Mouse (Mus musculus) lung, adult 18-20 months (tissue): ENCODE data around the gene Pirt.
A peak's percentile ranks its signal among the peaks of the same experiment; 100 is the strongest.

Experiments
- DNase-seq, 2 experiments: peaks; one replicate each; pipeline ENCODE4 v3.0.0; 2022; ENCODE audit warnings: mixed read lengths in 2 of 2

Pirt gene

GRCm38 (mm10) chr11:66911811-66912210, at the start of gene Pirt:
TSS of gene Pirt (plus strand) at chr11:66911981.
- no peak for DNase-seq

GRCm38 (mm10) chr11:66871701-66872100, 40.1 kb upstream of the Pirt start:
- no peak for DNase-seq

- DNase-seq = no peak
Measured at GRCm38 (mm10) chr11:66872773-66873470, 38.9 kb upstream of the Pirt start.

- peak; percentile 20 to 51 for DNase-seq
Measured at GRCm38 (mm10) chr11:66881291-66881690, 30.5 kb upstream of the Pirt start.

- DNase-seq = peak; percentile 8 to 22
Measured at GRCm38 (mm10) chr11:66882224-66883040, 29.3 kb upstream of the Pirt start.

- no peak for DNase-seq
Measured at GRCm38 (mm10) chr11:66892536-66892935, 19.2 kb upstream of the Pirt start.

GRCm38 (mm10) chr11:66898747-66899146, 13.0 kb upstream of the Pirt start:
- DNase-seq = no peak

- DNase-seq = peak; percentile 28 to 46
Measured at GRCm38 (mm10) chr11:66899426-66899825, 12.4 kb upstream of the Pirt start.

GRCm38 (mm10) chr11:66902801-66903200, 9.0 kb upstream of the Pirt start:
- no peak for DNase-seq

GRCm38 (mm10) chr11:66905617-66906384, 6.0 kb upstream of the Pirt start:
- DNase-seq = peak; percentile 51 to 62

- peak in 1 of 2 experiments; percentile 10 for DNase-seq
Measured at GRCm38 (mm10) chr11:66912531-66913458, 1.0 kb downstream of the Pirt start.

GRCm38 (mm10) chr11:66914249-66914648, 2.5 kb downstream of the Pirt start:
- DNase-seq = peak; percentile 26 to 49

GRCm38 (mm10) chr11:66920012-66920411, 8.2 kb downstream of the Pirt start:
- DNase-seq = no peak

GRCm38 (mm10) chr11:66924095-66924823, 12.5 kb downstream of the Pirt start:
- DNase-seq = no peak

GRCm38 (mm10) chr11:66928311-66928710, 16.5 kb downstream of the Pirt start:
- DNase-seq = no peak

- no peak for DNase-seq
Measured at GRCm38 (mm10) chr11:66932827-66933599, 21.2 kb downstream of the Pirt start.

- DNase-seq = no peak
Measured at GRCm38 (mm10) chr11:66934428-66935173, 22.8 kb downstream of the Pirt start.

- DNase-seq = no peak
Measured at GRCm38 (mm10) chr11:66942011-66942410, 30.2 kb downstream of the Pirt start.

- no peak for DNase-seq
Measured at GRCm38 (mm10) chr11:66945224-66945767, 33.5 kb downstream of the Pirt start.

- DNase-seq = no peak
Measured at GRCm38 (mm10) chr11:66946521-66946920, 34.7 kb downstream of the Pirt start.
